Mouse (Mus musculus) ES-Bruce4 (cell line): Measurements from ENCODE around the gene Mgrn1. TPM values are rescaled to one million over a fixed set of nuclear protein-coding genes. Genes with fewer than 3 reads are reported as not detected.

Source experiments
- H3K27ac ChIP-seq: 2 replicates; pipeline ENCODE4 v1.5.1; 2012; ENCODE audit warnings: low read length, inconsistent platforms; ENCODE audit not compliant: insufficient read depth
- H3K27me3 ChIP-seq: 2 replicates; pipeline ENCODE4 v1.6.1; 2012; ENCODE audit warnings: mild to moderate bottlenecking, low read length, inconsistent platforms; ENCODE audit not compliant: control insufficient read depth, poor library complexity, insufficient read depth, severe bottlenecking
- H3K36me3 ChIP-seq: 2 replicates; pipeline ENCODE4 v1.6.1; 2012; ENCODE audit warnings: inconsistent platforms, mild to moderate bottlenecking, low read length, moderate library complexity; ENCODE audit not compliant: control insufficient read depth, poor library complexity, insufficient read depth, severe bottlenecking
- H3K4me1 ChIP-seq: one replicate; pipeline ENCODE4 v1.8.1; 2011; ENCODE audit warnings: low read length; ENCODE audit not compliant: control insufficient read depth, insufficient read depth
- H3K4me3 ChIP-seq: 2 replicates; pipeline ENCODE4 v1.5.1; 2011; ENCODE audit warnings: low read depth, mild to moderate bottlenecking, low read length
- H3K9ac ChIP-seq: 2 replicates; pipeline ENCODE4 v1.6.1; 2012; ENCODE audit warnings: low read depth, mild to moderate bottlenecking, inconsistent platforms; ENCODE audit not compliant: poor library complexity, severe bottlenecking
- H3K9me3 ChIP-seq: replicated peaks from 2 replicates; pipeline ENCODE4 v1.6.1; 2012; ENCODE audit warnings: mild to moderate bottlenecking, low read length, inconsistent platforms; ENCODE audit not compliant: control insufficient read depth, poor library complexity, insufficient read depth, severe bottlenecking
- CTCF ChIP-seq: IDR thresholded peaks from one replicate; pipeline ENCODE4 v1.8.1; 2011; ENCODE audit warnings: low read depth, low read length
- EP300 ChIP-seq: IDR thresholded peaks from 2 replicates; pipeline ENCODE4 v1.6.1; 2011; ENCODE audit warnings: low read depth, low read length; ENCODE audit not compliant: insufficient read depth
- POLR2A ChIP-seq: IDR thresholded peaks from one replicate; pipeline ENCODE4 v1.8.1; 2011; ENCODE audit warnings: low read length; ENCODE audit not compliant: insufficient read depth
- polyA plus RNA-seq: library from polyadenylated mRNA; stranded (reverse); fragments of >200 nt; gene quantifications from 2 replicates; pipeline ENCODE4 v1.2.4, GENCODE M21; 2011; ENCODE audit warnings: low read depth; ENCODE audit not compliant: missing spikeins, insufficient read depth, insufficient read length

Mgrn1 gene
- polyA plus RNA-seq, 1 experiment = 46.6 TPM

DNA sequence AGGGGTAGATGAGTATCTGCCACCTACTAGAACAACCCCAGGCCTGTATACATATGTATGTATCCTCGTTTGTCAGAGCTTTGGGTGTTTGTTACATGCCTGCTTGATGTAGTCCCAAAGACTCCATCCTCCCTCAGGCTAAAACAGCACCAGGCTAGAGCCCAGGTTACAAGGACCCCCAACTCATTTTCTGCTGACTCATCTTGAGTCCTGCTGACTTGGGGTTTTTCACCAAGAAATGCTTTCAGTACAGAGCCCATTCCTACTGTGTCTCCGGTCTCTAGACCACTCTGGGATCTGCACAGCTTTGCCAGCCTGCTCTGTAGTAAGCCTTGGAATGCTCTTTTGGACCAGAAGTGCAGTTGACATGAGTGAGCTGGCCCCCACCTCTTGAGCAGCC lies 30.6 kb downstream of the Mgrn1 start:
- Histone ChIP-seq H3K27me3 (no peaks in the 10 kb centered on the region), H3K9ac (no peak overlapping the region), H3K27ac (no peak overlapping the region), H3K4me3 (no peak overlapping the region), H3K9me3 (no peaks in the 10 kb centered on the region), H3K36me3 (no peaks in the 10 kb centered on the region), H3K4me1 (no peaks in the 10 kb centered on the region)
- TF ChIP-seq EP300 (no peak), CTCF (no peak), POLR2A (no peak)

DNA sequence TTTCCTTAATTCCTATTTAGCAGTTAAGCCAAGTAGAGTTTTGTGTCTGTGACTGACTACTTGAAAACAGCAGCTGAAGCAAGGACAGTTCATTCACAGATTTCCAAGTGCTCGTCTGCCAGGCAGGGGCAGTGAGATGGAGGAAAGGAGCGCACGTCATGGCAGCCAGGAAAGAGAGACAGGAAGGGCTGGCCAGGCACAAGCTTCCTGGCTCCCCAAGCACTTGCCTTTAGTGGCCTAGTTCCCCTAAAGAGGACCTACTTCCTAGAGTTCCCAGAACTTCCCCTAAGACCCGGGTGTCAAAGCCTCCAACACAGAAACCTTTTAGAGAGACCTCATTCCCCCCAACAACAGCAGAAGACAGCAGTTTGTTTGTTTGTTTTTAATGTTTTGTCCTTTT lies 34.5 kb downstream of the Mgrn1 start:
- Histone ChIP-seq H3K4me3 (no peak overlapping the region), H3K27ac (no peak overlapping the region), H3K4me1 (no peaks in the 10 kb centered on the region), H3K36me3 (no peaks in the 10 kb centered on the region), H3K27me3 (no peaks in the 10 kb centered on the region), H3K9ac (no peak overlapping the region), H3K9me3 (no peaks in the 10 kb centered on the region)
- TF ChIP-seq POLR2A (no peak), CTCF (no peak), EP300 (no peak)

DNA sequence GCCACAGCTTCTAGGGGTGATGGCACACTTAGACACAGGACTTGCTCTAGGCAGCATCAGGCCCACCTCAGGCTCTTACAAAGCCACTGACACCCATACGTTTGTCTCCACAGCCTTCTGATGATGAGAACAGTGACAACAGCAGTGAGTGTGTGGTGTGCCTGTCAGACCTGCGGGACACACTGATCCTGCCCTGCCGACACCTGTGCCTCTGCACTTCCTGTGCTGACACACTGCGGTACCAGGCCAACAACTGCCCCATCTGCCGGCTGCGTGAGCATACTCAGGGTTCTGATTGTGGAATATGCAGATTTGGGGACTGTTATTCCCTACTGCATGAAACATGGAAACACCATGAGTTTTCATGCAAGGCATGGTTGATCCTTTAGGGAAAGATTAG lies 36.4 kb downstream of the Mgrn1 start:
- H3K9me3 ChIP-seq = no peaks in the 10 kb centered on the region
- H3K4me3 ChIP-seq = no peak overlapping the region
- H3K27me3 ChIP-seq = no peaks in the 10 kb centered on the region
- H3K4me1 ChIP-seq = no peaks in the 10 kb centered on the region
- H3K27ac ChIP-seq = no peak overlapping the region
- TF ChIP-seq CTCF = no peak
- TF ChIP-seq EP300 = no peak
- TF ChIP-seq POLR2A = no peak
- no peak overlapping the region for H3K9ac ChIP-seq
- H3K36me3 ChIP-seq = no peaks in the 10 kb centered on the region

DNA sequence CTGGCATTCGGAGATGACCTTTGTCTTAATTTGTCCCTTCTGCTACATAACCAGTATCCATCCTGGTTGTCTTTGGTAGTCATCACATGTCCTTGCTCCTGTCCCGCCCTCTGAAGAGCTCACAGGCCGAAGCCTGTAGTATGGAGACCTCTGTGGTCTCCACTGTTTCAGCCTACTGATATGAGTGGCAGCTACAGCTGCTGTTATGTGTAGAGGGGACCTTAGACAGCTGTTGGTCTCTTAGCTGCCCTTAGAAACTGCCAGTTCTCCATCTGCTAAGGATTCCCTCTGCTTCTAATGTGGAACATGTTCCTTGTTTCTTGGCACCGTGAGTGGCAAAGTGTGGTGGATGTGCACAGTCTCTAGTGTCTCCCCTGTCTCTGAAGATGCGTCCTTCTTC lies 37.9 kb downstream of the Mgrn1 start:
- TF ChIP-seq CTCF (no peak), EP300 (no peak), POLR2A (no peak)
- Histone ChIP-seq H3K4me1 (no peaks in the 10 kb centered on the region), H3K4me3 (no peak overlapping the region), H3K27ac (no peak overlapping the region), H3K36me3 (no peaks in the 10 kb centered on the region), H3K27me3 (no peaks in the 10 kb centered on the region), H3K9me3 (no peaks in the 10 kb centered on the region), H3K9ac (no peak overlapping the region)

DNA sequence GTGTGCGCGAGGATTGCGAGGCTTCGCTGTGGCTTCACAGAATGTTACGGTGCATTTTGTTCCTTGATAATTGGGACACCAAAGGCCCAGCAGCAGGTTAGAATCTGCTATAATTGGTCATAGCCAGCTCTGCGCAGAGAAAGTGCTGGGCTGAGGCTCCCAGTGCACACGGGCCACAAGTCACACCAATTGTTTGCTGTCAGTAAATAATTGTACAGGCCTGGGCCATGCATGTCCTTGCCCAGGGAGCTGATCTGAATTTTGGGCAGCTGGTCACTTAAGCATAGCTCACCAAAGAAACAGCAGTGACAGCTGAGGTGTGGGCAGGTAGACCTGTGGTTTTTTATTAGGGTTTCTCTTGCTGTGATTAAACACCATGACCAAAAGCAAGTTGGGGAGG lies 41.9 kb downstream of the Mgrn1 start:
- H3K36me3 ChIP-seq = no peaks in the 10 kb centered on the region
- no peaks in the 10 kb centered on the region for H3K4me1 ChIP-seq
- no peak overlapping the region for H3K4me3 ChIP-seq
- no peak for TF ChIP-seq EP300
- no peak for TF ChIP-seq POLR2A
- TF ChIP-seq CTCF = no peak
- no peak overlapping the region for H3K27ac ChIP-seq
- H3K9me3 ChIP-seq = no peaks in the 10 kb centered on the region
- no peaks in the 10 kb centered on the region for H3K27me3 ChIP-seq
- H3K9ac ChIP-seq = no peak overlapping the region

DNA sequence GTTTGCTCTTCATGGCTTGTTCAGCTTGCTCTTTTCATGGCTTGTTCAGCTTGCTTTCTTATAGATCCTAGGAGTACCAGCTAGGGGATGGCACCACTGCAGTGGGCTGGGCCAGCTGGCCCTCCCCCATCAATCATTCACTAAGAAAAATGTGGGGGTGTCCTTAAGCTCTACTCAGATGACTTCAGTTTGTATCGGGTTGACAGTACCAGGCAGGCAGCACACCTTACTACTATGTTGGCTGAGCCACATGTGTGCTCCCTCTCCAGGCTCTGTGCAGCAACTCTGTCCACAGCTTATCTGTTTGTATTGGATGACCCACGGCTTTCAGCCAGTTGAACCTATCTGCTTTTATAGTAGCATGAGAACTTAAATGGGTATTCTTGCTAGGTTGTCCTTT lies 42.4 kb downstream of the Mgrn1 start:
- Histone ChIP-seq H3K9me3 (no peaks in the 10 kb centered on the region), H3K27me3 (no peaks in the 10 kb centered on the region), H3K4me3 (no peak overlapping the region), H3K9ac (no peak overlapping the region), H3K36me3 (no peaks in the 10 kb centered on the region), H3K4me1 (no peaks in the 10 kb centered on the region), H3K27ac (no peak overlapping the region)
- no peak for TF ChIP-seq CTCF
- no peak for TF ChIP-seq POLR2A
- TF ChIP-seq EP300 = no peak
